Mouse (Mus musculus): ENCODE results near the gene Mief2. TPM values are rescaled to one million over a fixed set of nuclear protein-coding genes. Genes with fewer than 3 reads are reported as not detected.

The Mief2 gene
- polyA plus RNA-seq, 1 experiment from 2014 or later, result 18.2 TPM

GRCm38 (mm10) chr11:60706696-60707480, 21.3 kb upstream of the Mief2 start:
- no peaks in the 10 kb centered on the region for H3K27me3 ChIP-seq (ENCODE audit: low read depth, poor library complexity, severe bottlenecking)
- WGBS, result 89% methylated on average over 14 of the region's 14 CpGs
- no peaks in the 10 kb centered on the region for H3K9me3 ChIP-seq (replicated peaks)
- no peak overlapping the region for H3K27ac ChIP-seq
- no peak overlapping the region for H3K4me3 ChIP-seq
- H3K36me3 ChIP-seq, result peaks cover 100% of the 10 kb centered on the region
- DNase-seq (ENCODE audit: low spot score), result no peak
- peaks cover 13% of the 10 kb centered on the region for H3K4me1 ChIP-seq

- H3K36me3 ChIP-seq, result peaks cover 100% of the 10 kb centered on the region
- no peaks in the 10 kb centered on the region for H3K27me3 ChIP-seq (ENCODE audit: low read depth, poor library complexity, severe bottlenecking)
- no peaks in the 10 kb centered on the region for H3K9me3 ChIP-seq (replicated peaks)
- 82% methylated on average over 3 of the region's 3 CpGs for WGBS
- peaks cover 8% of the 10 kb centered on the region for H3K4me1 ChIP-seq
- H3K4me3 ChIP-seq, result no peak overlapping the region
- no peak for DNase-seq (ENCODE audit: low spot score)
- H3K27ac ChIP-seq, result no peak overlapping the region
Measured at GRCm38 (mm10) chr11:60707672-60708071, 20.5 kb upstream of the Mief2 start.

DNA sequence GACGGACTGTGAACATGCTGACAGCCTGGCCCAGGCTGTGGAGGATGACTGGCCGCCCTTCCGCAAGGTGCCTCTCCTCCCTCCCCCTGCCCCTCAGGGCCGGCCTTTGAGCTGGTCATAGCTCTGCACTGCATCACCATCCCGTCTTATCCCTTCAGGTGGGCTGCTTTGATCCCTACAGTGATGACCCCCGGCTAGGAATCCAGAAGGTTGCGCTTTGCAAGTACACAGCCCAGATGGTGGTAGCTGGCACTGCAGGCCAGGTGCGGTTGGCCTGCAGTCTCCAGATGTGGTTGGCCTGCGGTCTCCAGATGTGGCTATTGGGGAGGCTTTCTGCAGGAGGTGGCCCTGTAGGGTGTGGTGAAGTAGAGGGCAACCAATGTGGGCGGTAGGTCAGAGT, 19.6 kb upstream of the Mief2 start:
- Histone ChIP-seq H3K4me3 (no peak overlapping the region), H3K27me3 (ENCODE audit: low read depth, poor library complexity, severe bottlenecking) (no peaks in the 10 kb centered on the region), H3K36me3 (peaks cover 100% of the 10 kb centered on the region), H3K4me1 (no peaks in the 10 kb centered on the region), H3K9me3 (replicated peaks) (no peaks in the 10 kb centered on the region), H3K27ac (no peak overlapping the region)
- DNase-seq (ENCODE audit: low spot score), result no peak
- 88% methylated on average over 10 of the region's 10 CpGs for WGBS

- no peak for DNase-seq (ENCODE audit: low spot score)
- Histone ChIP-seq H3K27ac (no peak overlapping the region), H3K27me3 (ENCODE audit: low read depth, poor library complexity, severe bottlenecking) (no peaks in the 10 kb centered on the region), H3K9me3 (replicated peaks) (no peaks in the 10 kb centered on the region), H3K36me3 (peaks cover 100% of the 10 kb centered on the region), H3K4me3 (no peak overlapping the region), H3K4me1 (no peaks in the 10 kb centered on the region)
- 96% methylated on average over 45 of the region's 45 CpGs for WGBS
Measured at GRCm38 (mm10) chr11:60709481-60710465, 18.4 kb upstream of the Mief2 start.

- Histone ChIP-seq H3K4me3 (no peak overlapping the region), H3K27me3 (ENCODE audit: low read depth, poor library complexity, severe bottlenecking) (no peaks in the 10 kb centered on the region), H3K9me3 (replicated peaks) (no peaks in the 10 kb centered on the region), H3K4me1 (no peaks in the 10 kb centered on the region), H3K27ac (no peak overlapping the region), H3K36me3 (peaks cover 100% of the 10 kb centered on the region)
- WGBS, result 96% methylated on average over 17 of the region's 17 CpGs
- DNase-seq (ENCODE audit: low spot score), result no peak
Measured at GRCm38 (mm10) chr11:60711218-60711617, 17.0 kb upstream of the Mief2 start.

DNA sequence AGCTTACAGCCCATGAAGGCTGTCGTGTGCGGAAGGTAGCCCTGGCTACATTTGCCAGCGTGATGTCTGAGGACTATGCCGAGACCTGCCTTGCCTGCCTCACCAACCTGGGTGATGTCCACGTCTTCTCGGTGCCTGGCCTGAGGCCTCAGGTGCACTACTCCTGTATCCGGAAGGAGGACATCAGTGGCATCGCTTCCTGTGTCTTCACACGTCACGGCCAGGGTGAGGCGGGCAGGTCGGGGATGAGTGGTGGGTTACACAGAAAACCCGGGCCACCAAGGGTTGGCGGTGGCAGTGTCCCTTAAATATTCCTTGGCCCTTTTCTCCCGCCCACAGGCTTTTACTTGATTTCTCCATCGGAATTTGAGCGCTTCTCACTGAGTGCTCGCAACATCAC, 16.2 kb upstream of the Mief2 start:
- peaks cover 100% of the 10 kb centered on the region for H3K36me3 ChIP-seq
- H3K4me3 ChIP-seq, result no peak overlapping the region

GRCm38 (mm10) chr11:60712639-60713255, 15.5 kb upstream of the Mief2 start:
- H3K27me3 ChIP-seq (ENCODE audit: low read depth, poor library complexity, severe bottlenecking), result no peaks in the 10 kb centered on the region
- 96% methylated on average over 13 of the region's 13 CpGs for WGBS

More for the DNA sequence above, 16.2 kb upstream of the Mief2 start:
- H3K27me3 ChIP-seq (ENCODE audit: low read depth, poor library complexity, severe bottlenecking), result no peaks in the 10 kb centered on the region
- no peak overlapping the region for H3K27ac ChIP-seq
- WGBS, result 93% methylated on average over 18 of the region's 18 CpGs
- no peaks in the 10 kb centered on the region for H3K4me1 ChIP-seq
- DNase-seq (ENCODE audit: low spot score), result no peak
- H3K9me3 ChIP-seq (replicated peaks), result no peaks in the 10 kb centered on the region

GRCm38 (mm10) chr11:60715833-60716232, 12.4 kb upstream of the Mief2 start:
- H3K27ac ChIP-seq, result no peak overlapping the region
- H3K4me1 ChIP-seq, result no peaks in the 10 kb centered on the region
- 93% methylated on average over 5 of the region's 5 CpGs for WGBS
- DNase-seq (ENCODE audit: low spot score), result no peak
- peaks cover 100% of the 10 kb centered on the region for H3K36me3 ChIP-seq
- no peaks in the 10 kb centered on the region for H3K27me3 ChIP-seq (ENCODE audit: low read depth, poor library complexity, severe bottlenecking)
- H3K4me3 ChIP-seq, result no peak overlapping the region
- H3K9me3 ChIP-seq (replicated peaks), result no peaks in the 10 kb centered on the region

More at GRCm38 (mm10) chr11:60712639-60713255, 15.5 kb upstream of the Mief2 start:
- H3K9me3 ChIP-seq (replicated peaks), result no peaks in the 10 kb centered on the region
- H3K4me1 ChIP-seq, result no peaks in the 10 kb centered on the region
- no peak for DNase-seq (ENCODE audit: low spot score)
- H3K27ac ChIP-seq, result no peak overlapping the region
- no peak overlapping the region for H3K4me3 ChIP-seq
- H3K36me3 ChIP-seq, result peaks cover 100% of the 10 kb centered on the region

GRCm38 (mm10) chr11:60719263-60719662, 8.9 kb upstream of the Mief2 start:
- Histone ChIP-seq H3K27me3 (ENCODE audit: low read depth, poor library complexity, severe bottlenecking) (no peaks in the 10 kb centered on the region), H3K9me3 (replicated peaks) (no peaks in the 10 kb centered on the region), H3K27ac (no peak overlapping the region), H3K4me3 (no peak overlapping the region), H3K4me1 (no peaks in the 10 kb centered on the region), H3K36me3 (peaks cover 100% of the 10 kb centered on the region)
- DNase-seq (ENCODE audit: low spot score), result no peak
- 85% methylated on average over 5 of the region's 5 CpGs for WGBS

- no peaks in the 10 kb centered on the region for H3K27me3 ChIP-seq (ENCODE audit: low read depth, poor library complexity, severe bottlenecking)
- peak within 1 kb of the TSS; percentile 80 for H3K4me3 ChIP-seq
- WGBS, result under 1% methylated on average over 57 of the region's 71 CpGs
- peak; percentile 88 for DNase-seq (ENCODE audit: low spot score)
- peak within 1 kb of the TSS; percentile 89 for H3K27ac ChIP-seq
- peaks cover 52% of the 10 kb centered on the region for H3K36me3 ChIP-seq
- peaks cover 34% of the 10 kb centered on the region for H3K4me1 ChIP-seq
- no peaks in the 10 kb centered on the region for H3K9me3 ChIP-seq (replicated peaks)
Measured at GRCm38 (mm10) chr11:60726601-60727391, 1.4 kb upstream of the Mief2 start, which contains the start of gene Flii. TSS of gene Flii (minus strand) at chr11:60727263.

DNA sequence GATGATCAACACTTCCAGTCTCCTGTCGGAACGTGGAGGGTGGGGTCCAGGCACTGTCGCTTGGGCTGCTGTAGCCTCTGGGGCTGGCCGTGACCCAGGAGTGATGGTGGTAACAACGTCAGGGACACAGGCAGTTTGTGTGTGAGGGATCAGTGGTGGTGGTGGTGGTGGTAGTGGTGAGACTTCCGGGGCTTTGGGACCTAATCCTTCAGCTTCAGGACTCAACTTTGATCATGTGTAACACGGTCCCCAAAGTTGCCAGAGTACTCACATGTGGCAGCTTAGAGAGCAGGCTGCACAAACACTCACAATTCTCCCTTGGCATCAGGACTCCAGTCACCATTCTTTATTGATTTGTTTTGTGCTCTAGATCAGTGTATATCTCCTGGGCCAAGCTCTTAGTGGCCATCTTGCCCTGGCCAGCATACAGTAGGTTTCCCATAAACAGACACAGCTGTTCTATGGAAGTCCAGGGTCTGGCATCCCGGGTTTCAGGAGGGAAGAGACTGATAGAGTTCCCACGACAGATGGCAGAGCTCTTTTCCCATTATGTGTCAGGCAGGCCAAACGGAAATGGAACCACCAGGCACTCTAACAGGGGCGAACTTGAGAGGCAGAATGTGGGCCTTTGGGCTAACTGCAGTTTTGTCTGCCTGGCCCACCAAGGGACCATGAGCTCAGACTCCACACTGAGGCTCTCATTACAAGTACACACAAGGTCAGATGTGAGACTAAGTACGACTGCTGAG, 632 bp upstream of the Mief2 start:
- no peak for DNase-seq (ENCODE audit: low spot score)
- H3K9me3 ChIP-seq (replicated peaks), result no peaks in the 10 kb centered on the region
- peak overlapping the region; percentile 89 for H3K27ac ChIP-seq
- H3K4me3 ChIP-seq, result peak overlapping the region; percentile 80
- WGBS, result 11% methylated on average over 12 of the region's 12 CpGs
- H3K27me3 ChIP-seq (ENCODE audit: low read depth, poor library complexity, severe bottlenecking), result no peaks in the 10 kb centered on the region
- peaks cover 34% of the 10 kb centered on the region for H3K4me1 ChIP-seq
- H3K36me3 ChIP-seq, result peaks cover 49% of the 10 kb centered on the region
